Mouse (Mus musculus) embryo, embryonic 11 days (tissue): ENCODE results near the gene Ccl5.

ENCODE experiments used
- DNase-seq: peaks from one replicate; pipeline ENCODE4 v3.0.0-alpha.2; 2015

The Ccl5 gene

GRCm38 (mm10) chr11:83536831-83537230, 6.5 kb upstream of the Ccl5 start:
- no peak for DNase-seq

- DNase-seq = peak; percentile 30
Observed at GRCm38 (mm10) chr11:83534609-83535423, 4.5 kb upstream of the Ccl5 start.

GRCm38 (mm10) chr11:83534143-83534542, 3.8 kb upstream of the Ccl5 start:
- DNase-seq = no peak

GRCm38 (mm10) chr11:83533192-83533591, 2.9 kb upstream of the Ccl5 start:
- DNase-seq = no peak

GRCm38 (mm10) chr11:83529024-83529423, 1.3 kb downstream of the Ccl5 start:
- DNase-seq = no peak

GRCm38 (mm10) chr11:83522075-83522474, 8.2 kb downstream of the Ccl5 start, which contains the start of gene Heatr9:
Gene Heatr9, minus strand, starts transcription at chr11:83522175.
- DNase-seq = no peak

- DNase-seq = no peak
Observed at GRCm38 (mm10) chr11:83518371-83518770, 11.9 kb downstream of the Ccl5 start.

- DNase-seq = no peak
Observed at GRCm38 (mm10) chr11:83517153-83517552, 13.2 kb downstream of the Ccl5 start.

GRCm38 (mm10) chr11:83509521-83509920, 20.8 kb downstream of the Ccl5 start:
- no peak for DNase-seq

- DNase-seq = no peak
Observed at GRCm38 (mm10) chr11:83504308-83504707, 26.0 kb downstream of the Ccl5 start.

GRCm38 (mm10) chr11:83495571-83495970, 34.7 kb downstream of the Ccl5 start:
- DNase-seq = no peak

GRCm38 (mm10) chr11:83491488-83491887, 38.8 kb downstream of the Ccl5 start:
- peak; percentile 11 for DNase-seq
